Mouse (Mus musculus) heart, postnatal 0 days (tissue): Measurements from ENCODE around the gene Slc41a1. TPM values are rescaled to one million over a fixed set of nuclear protein-coding genes. Genes with fewer than 3 reads are reported as not detected.

Experiments
- ATAC-seq: fragments of 200-750 bp; cut with Nextera tagmentation; 2 replicates; pipeline ENCODE4 v1.8.0; 2017; ENCODE audit warnings: low read depth, moderate number of reproducible peaks, moderate library complexity; ENCODE audit not compliant: insufficient read depth
- DNase-seq: peaks from one replicate; pipeline ENCODE4 v3.0.0-alpha.2; 2016; ENCODE audit warnings: low spot score
- H3K27ac ChIP-seq: fragments of 300-500 bp; sonication (generic); 2 replicates; pipeline ENCODE4 v1.5.1; 2014; ENCODE audit warnings: low read depth, mild to moderate bottlenecking
- H3K27me3 ChIP-seq: fragments of 300-500 bp; sonication (generic); 2 replicates; pipeline ENCODE4 v1.6.1; 2014; ENCODE audit warnings: low read length, mixed read lengths; ENCODE audit not compliant: control insufficient read depth, insufficient read depth
- H3K36me3 ChIP-seq: fragments of 300-500 bp; sonication (generic); replicated peaks from 2 replicates; pipeline ENCODE4 v1.6.1; 2014; ENCODE audit warnings: low read length, mixed read lengths; ENCODE audit not compliant: control insufficient read depth, insufficient read depth
- H3K4me1 ChIP-seq: fragments of 300-500 bp; sonication (generic); 2 replicates; pipeline ENCODE4 v1.6.1; 2014; ENCODE audit warnings: antibody characterized with exemption; ENCODE audit not compliant: control insufficient read depth, insufficient read depth
- H3K4me2 ChIP-seq: fragments of 300-500 bp; sonication (generic); 2 replicates; pipeline ENCODE4 v1.6.1; 2014; ENCODE audit warnings: low read depth, mild to moderate bottlenecking, low read length, moderate library complexity
- H3K4me3 ChIP-seq: fragments of 300-500 bp; sonication (generic); 2 replicates; pipeline ENCODE4 v1.5.1; 2014; ENCODE audit warnings: low read depth, low read length
- H3K9ac ChIP-seq: fragments of 300-500 bp; sonication (generic); replicated peaks from 2 replicates; pipeline ENCODE4 v1.6.1; 2014; ENCODE audit warnings: low read depth, low read length, mixed read lengths
- H3K9me3 ChIP-seq: fragments of 300-500 bp; sonication (generic); replicated peaks from 2 replicates; pipeline ENCODE4 v1.6.1; 2016; ENCODE audit warnings: low read length; ENCODE audit not compliant: control insufficient read depth
- CTCF ChIP-seq: IDR thresholded peaks from 2 replicates; pipeline ENCODE4 v1.5.1; 2016; ENCODE audit warnings: antibody characterized with exemption, control low read depth, low read depth
- EP300 ChIP-seq: IDR thresholded peaks from 2 replicates; pipeline ENCODE4 v1.6.1; 2016; ENCODE audit warnings: antibody characterized with exemption, low read depth
- WGBS: fragments of 180-500 bp; shearing (Covaris S2); extraction: QIAGEN DNeasy Blood & Tissue Kit; methylation state at CpG from one replicate; pipeline ENCODE4 v1.1.7; 2014; 5-methylcytosine and 5-hydroxymethylcytosine counted together
- polyA plus RNA-seq: library from polyadenylated mRNA; unstranded; fragments of >200 nt; fragmentation: Nextera tagmentation; extraction: Ambion mirVana; gene quantifications from 2 replicates; pipeline ENCODE4 v1.2.1, GENCODE M21; 2015
- total RNA-seq: library from RNA; depleted of rRNA; stranded (reverse); fragments of >200 nt; gene quantifications from 2 replicates; pipeline ENCODE4 v1.2.3, GENCODE M21; 2014; ENCODE audit warnings: low replicate concordance

Slc41a1 gene
- total and polyA plus RNA-seq, 2 experiments from 2014 or later: 10.3 to 29.7 TPM

DNA sequence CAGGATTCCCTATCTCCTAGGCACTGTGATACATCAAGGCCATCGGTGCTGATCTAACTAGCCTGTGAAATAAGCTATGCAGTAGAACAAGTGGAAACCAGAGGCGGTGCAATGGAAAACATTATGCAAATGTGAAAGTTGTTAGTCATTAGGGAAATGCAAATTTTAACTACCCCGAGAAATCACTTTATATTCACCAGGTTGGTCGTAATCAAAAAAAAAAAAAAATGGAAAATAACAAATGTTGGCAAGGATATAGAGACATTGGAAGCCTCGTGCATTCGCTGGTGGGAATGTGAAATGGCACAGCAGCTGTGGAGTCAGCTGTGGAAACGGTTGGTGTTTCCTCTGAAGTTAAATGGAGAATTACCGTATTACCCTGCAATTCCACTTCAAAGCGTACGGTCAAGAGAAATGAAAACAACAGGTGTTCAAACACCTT is 6.4 kb upstream of the Slc41a1 start:
- no peak for TF ChIP-seq EP300
- TF ChIP-seq CTCF: no peak
- no peak overlapping the region for H3K9ac ChIP-seq
- no peaks in the 10 kb centered on the region; the same call in 1 of the 2 replicates for H3K9me3 ChIP-seq
- H3K4me3 ChIP-seq: no peak overlapping the region
- H3K4me2 ChIP-seq: no peak overlapping the region
- ATAC-seq (no peak), DNase-seq (no peak)
- no peaks in the 10 kb centered on the region for H3K27me3 ChIP-seq
- WGBS: 77% methylated on average over 10 of the region's 10 CpGs
- H3K4me1 ChIP-seq: no peaks in the 10 kb centered on the region; the same call in 1 of the 2 replicates
- no peak overlapping the region for H3K27ac ChIP-seq
- H3K36me3 ChIP-seq: no peaks in the 10 kb centered on the region

- Histone ChIP-seq H3K4me3 (no peak overlapping the region), H3K9ac (no peak overlapping the region), H3K9me3 (no peaks in the 10 kb centered on the region; the same call in 1 of the 2 replicates), H3K4me1 (peaks cover 5% of the 10 kb centered on the region), H3K27ac (no peak overlapping the region), H3K4me2 (no peak overlapping the region), H3K27me3 (no peaks in the 10 kb centered on the region), H3K36me3 (no peaks in the 10 kb centered on the region)
- ATAC-seq (no peak), DNase-seq (no peak)
- TF ChIP-seq CTCF (no peak), EP300 (no peak)
- WGBS: 73% methylated on average over 8 of the region's 8 CpGs
Measured at GRCm38 (mm10) chr1:131822292-131822691, 5.0 kb upstream of the Slc41a1 start.

- WGBS: 85% methylated on average over 1 of the region's 1 CpGs
- H3K4me2 ChIP-seq: no peak overlapping the region
- no peak overlapping the region for H3K27ac ChIP-seq
- H3K36me3 ChIP-seq: no peaks in the 10 kb centered on the region
- peaks cover 7% of the 10 kb centered on the region for H3K4me1 ChIP-seq
- no peak for TF ChIP-seq CTCF
- no peak for TF ChIP-seq EP300
- H3K9me3 ChIP-seq: no peaks in the 10 kb centered on the region; the same call in 1 of the 2 replicates
- H3K4me3 ChIP-seq: no peak overlapping the region
- ATAC-seq (no peak), DNase-seq (no peak)
- no peak overlapping the region for H3K9ac ChIP-seq
- H3K27me3 ChIP-seq: no peaks in the 10 kb centered on the region
Measured at GRCm38 (mm10) chr1:131822856-131823492, 4.3 kb upstream of the Slc41a1 start.

DNA sequence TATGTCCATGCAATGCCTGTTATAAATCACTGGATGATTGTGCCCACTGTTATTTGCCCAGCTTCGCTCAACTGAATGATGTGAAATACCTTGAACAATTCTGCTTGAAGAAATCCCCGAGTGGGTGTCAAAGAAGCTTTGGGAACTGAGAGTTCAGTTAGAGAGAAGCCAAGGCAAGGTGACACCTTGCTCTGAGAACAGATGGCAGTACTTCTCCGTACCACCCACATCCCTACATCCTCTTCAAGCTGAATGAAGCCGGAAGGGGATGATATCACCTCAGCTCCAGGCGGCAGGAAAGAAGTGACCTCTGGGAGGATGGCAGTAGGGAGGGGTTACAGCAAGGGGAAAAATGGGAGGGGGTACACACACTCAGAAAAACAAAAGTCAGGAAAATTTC is 3.7 kb upstream of the Slc41a1 start:
- DNase-seq: no peak

DNA sequence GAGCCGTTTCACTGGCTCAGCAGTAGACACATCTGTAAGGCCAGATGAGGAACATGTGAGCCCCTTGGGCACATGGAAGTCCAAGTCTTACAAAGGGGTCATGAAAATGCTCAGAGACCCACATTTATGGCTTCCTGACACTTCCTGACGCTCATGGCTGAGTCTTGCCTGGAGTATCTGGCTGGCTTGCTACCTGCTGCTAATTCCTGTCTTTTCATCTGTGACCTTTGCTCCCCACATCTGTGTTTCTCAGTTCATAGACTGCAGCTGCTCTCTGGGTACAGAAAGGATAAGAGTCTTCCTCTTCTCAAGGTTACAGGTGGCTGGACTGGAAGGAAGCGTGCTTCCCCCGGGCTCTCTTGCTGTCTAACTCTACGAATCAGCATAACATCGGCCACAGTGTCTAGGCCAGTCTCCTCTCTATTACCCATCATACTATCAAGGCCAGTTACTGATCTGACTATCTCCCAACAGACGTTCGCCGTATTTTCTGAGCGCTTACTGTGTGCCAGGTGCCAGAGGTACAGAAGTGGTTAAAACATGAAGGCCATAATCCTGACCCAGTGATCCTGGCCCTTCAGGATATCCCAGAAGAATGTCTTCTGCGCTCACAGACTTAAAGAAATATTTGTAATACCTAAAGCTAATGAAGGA is 2.6 kb upstream of the Slc41a1 start:
- no peak for ATAC-seq
- H3K9ac ChIP-seq: no peak overlapping the region
- DNase-seq: no peak
- no peak overlapping the region for H3K4me2 ChIP-seq
- no peak overlapping the region for H3K27ac ChIP-seq
- H3K9me3 ChIP-seq: no peaks in the 10 kb centered on the region
- no peak for TF ChIP-seq CTCF
- no peak for TF ChIP-seq EP300
- H3K4me1 ChIP-seq: peaks cover 12% of the 10 kb centered on the region
- H3K27me3 ChIP-seq: no peaks in the 10 kb centered on the region
- no peaks in the 10 kb centered on the region for H3K36me3 ChIP-seq
- 83% methylated on average over 11 of the region's 11 CpGs for WGBS
- H3K4me3 ChIP-seq: no peak overlapping the region

More for the DNA sequence above, 3.7 kb upstream of the Slc41a1 start:
- TF ChIP-seq EP300: no peak
- TF ChIP-seq CTCF: no peak
- H3K9ac ChIP-seq: no peak overlapping the region
- no peaks in the 10 kb centered on the region for H3K36me3 ChIP-seq
- peaks cover 7% of the 10 kb centered on the region for H3K4me1 ChIP-seq
- 43% methylated on average over 5 of the region's 5 CpGs for WGBS
- H3K27ac ChIP-seq: no peak overlapping the region
- H3K4me3 ChIP-seq: no peak overlapping the region
- H3K27me3 ChIP-seq: no peaks in the 10 kb centered on the region
- no peaks in the 10 kb centered on the region; the same call in 1 of the 2 replicates for H3K9me3 ChIP-seq
- no peak for ATAC-seq
- H3K4me2 ChIP-seq: no peak overlapping the region
